Mouse (Mus musculus): ENCODE measurements around the gene Zfp825.
A peak's percentile ranks its signal among the peaks of the same experiment; 100 is the strongest.
"Not testable (repeated sequence)": the region's sequence is repeated elsewhere in the genome, so short reads cannot be mapped to it uniquely, and the experiment has no call there.

DNA sequence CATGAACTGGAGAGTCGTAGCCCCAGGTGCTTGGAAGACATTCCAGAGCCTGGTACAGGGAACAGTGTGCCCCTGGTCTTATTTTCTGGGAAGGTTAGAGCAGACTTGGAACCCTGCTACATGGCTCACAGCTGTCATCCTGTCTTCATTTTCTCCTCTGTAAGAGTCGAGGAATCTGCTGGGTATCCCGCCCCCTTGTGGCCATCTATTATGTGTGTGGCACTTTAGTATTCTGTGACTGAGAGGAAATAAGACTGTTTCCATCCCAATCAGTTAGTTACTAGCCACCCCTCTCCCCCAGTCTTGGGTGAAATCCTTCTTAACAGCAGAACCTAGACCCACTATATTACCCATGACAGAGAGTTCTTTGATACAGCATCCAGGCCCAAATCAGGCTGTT lies 41.1 kb upstream of the Zfp825 start:
- not testable (repeated sequence) for TF ChIP-seq EP300 (IDR thresholded peaks at IDR 0.05; ENCODE audit: low read depth)
- TF ChIP-seq CTCF (IDR thresholded peaks at IDR 0.05; ENCODE audit: low read depth), result peak; percentile 69

Data from heart, postnatal 0 days (tissue).